Mouse (Mus musculus) right cerebral cortex, postnatal 25 days (tissue): ENCODE results near the gene Kcnj3.
"Not testable (repeated sequence)": the region's sequence is repeated elsewhere in the genome, so short reads cannot be mapped to it uniquely, and the experiment has no call there.

ENCODE experiments used
- DNase-seq: peaks from one replicate; pipeline ENCODE4 v3.0.0; 2022

Kcnj3 gene

DNA sequence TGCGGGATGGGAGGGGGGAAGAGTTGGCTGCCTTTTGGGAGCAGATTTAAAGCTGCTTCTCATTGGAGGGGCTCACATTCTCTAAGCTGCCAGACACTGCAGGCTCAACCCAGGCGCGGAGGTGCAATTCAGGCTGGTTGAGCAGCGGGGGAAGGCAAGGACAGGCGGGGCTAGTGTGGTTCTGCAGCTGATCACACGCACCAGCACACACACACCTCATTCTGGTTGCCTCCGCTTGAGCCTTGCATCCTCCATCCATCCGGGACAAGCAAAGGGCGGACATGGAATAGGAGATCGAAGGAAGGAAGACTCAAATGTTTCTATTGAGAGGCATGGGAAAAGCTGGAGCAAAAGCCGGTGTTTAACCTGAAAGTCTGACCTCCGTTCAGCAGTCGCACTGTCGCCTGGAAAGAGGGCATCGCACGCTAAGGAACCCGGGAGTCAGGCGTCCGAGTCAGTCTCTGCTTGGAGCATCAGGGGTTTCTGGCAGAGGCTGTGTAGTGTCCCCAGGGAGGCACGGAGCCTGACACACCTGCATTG, at the start of gene Kcnj3:
Gene Kcnj3, plus strand, starts transcription at position 250 of the 540 bp plus-strand sequence.
- DNase-seq: peak; percentile 81

DNA sequence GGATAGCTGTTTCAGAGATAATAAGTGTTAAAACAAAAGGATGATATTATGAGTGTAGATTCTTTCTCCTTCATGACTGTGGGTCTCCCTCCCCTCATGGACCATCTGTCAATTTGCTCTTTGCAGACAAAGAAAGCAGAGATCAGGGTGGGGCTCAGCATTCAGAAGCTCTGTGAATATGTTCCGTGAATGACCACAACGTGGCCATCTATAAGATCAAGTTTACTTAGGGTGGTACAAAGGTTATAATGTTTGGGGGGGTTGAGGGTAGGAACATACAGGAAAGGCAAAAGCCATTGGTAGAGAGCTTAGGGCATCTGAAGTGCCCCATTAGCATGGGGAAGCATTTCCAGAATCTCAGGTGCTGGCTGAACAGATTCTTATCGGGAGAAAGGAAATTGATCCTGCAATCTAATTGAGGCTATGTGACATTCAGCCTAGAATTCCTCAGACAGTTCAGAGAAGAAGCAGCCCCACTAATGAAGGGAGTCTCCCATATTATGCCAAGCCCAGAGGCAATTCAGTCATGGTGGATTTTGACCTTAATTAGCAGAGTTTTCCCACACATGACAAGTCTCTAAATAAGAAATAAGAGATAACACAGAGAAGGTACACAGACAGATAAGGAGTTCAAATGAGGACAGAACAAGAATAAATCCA, 45.3 kb upstream of the Kcnj3 start:
- no peak for DNase-seq

DNA sequence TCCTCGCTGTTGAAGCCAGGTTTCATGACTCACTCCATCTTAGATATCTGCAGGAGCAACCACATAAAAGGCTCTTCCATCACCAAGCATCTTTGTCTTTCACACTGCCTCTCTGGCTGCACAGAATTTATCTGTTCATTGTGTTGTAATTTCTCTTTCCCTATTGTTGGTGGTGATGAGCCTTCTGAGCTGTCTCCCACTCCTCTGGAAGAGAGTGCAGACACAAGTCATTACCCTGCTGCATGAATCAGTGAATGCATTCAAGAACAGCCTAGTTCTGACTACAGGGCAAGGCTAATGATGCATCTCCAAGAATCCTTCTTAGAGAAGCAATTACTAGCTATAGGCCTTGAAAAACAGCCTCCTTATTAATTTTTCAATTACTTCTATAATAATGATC, 30.5 kb upstream of the Kcnj3 start:
- DNase-seq: no peak

DNA sequence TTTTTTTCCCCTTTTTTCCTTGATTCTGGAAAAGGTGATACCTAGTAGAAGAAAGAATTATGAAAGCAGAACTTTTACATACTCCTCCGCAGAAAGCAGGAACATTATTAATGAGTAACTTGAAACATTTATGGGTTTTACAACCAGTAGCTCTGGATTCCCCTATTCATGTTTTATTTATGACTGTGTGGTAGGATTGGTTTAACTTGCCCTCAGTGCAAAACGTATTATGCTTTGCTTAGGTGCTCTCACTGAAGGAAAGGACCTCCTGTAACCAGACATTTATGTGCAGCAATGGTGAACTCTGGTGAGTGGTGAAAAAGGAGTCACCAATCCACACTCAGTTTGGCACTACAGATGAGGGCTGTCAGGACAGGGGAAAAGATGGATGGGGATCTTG, 8.1 kb upstream of the Kcnj3 start:
- no peak for DNase-seq

DNA sequence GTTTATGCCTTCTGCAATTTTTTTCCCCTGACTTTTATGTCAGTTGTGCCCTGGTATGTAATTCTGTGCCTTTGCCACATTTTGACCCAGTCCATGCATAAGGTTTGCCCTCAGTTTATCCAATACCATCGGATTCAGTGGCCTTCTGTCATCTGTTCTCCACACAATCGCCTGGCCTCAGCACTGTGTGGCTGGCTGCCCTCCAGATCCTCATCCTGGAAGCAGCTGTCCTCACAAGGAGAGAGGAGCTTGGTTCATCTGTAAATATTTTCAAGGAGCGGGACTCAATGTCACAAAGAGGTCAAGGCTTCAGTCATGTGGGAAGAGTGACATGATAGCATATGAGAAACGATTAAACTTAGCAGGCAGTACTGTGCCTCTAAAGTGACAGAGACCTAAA, 3.7 kb upstream of the Kcnj3 start:
- DNase-seq: no peak

DNA sequence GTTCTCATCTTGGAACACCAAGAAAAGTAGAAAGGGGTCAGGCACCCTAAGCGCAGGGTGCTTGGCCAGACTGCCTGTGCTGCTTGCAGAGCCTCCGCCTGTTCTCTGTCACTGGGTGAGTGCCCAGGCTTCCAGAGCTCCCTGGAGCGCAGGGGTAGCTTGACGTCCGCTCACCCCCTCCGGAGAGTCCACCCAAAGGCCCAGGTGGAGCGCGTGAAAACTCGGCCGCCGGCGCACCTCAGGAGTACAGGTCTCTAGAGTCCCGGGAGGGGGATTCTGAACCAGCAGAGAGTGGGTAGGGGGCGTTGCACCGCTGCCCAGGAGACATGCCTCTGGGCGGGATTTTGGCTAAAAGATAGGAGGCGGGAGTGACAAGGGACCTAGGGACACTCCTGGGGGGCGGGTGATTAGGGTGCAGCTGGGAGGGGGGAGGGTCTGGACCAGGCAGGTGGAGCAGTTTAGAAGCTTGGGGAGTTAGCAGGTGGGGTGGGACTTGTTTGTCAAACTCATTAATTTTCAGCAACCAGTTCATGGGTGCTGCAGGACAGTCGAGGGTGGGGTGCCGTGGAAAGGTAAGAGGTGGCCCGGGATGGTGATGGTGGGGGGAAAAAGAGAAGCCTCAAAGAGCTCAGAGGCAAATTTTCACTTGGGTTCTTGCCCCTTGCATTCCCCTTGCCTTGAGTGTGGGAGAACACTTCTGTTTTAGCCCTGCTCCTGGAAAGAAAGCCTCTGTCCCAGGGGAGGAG, 664 bp downstream of the Kcnj3 start:
- DNase-seq: peak; percentile 44

DNA sequence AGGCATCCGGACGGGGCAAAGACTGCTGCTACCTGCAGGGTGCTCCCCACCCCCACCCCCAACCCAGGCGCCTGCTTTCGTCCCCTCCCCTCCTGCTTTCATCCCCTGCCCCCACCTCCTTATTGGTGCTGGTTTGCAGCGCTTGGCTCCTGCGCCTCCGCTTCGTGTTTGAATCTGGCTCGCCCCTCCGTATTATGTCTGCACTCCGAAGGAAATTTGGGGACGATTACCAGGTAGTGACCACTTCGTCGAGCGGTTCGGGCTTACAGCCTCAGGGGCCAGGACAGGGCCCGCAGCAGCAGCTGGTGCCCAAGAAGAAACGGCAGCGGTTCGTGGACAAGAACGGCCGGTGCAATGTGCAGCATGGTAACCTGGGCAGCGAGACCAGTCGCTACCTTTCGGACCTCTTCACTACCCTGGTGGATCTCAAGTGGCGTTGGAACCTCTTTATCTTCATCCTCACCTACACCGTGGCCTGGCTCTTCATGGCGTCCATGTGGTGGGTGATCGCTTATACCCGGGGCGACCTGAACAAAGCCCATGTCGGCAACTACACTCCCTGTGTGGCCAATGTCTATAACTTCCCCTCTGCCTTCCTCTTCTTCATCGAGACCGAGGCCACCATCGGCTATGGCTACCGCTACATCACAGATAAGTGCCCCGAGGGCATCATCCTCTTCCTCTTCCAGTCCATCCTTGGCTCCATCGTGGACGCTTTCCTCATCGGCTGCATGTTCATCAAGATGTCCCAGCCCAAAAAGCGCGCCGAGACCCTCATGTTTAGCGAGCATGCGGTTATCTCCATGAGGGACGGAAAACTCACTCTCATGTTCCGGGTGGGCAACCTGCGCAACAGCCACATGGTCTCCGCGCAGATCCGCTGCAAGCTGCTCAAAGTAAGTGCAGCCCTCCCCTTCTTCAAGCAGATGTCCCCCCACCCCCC, 1.5 kb downstream of the Kcnj3 start:
- DNase-seq: peak; percentile 38

DNA sequence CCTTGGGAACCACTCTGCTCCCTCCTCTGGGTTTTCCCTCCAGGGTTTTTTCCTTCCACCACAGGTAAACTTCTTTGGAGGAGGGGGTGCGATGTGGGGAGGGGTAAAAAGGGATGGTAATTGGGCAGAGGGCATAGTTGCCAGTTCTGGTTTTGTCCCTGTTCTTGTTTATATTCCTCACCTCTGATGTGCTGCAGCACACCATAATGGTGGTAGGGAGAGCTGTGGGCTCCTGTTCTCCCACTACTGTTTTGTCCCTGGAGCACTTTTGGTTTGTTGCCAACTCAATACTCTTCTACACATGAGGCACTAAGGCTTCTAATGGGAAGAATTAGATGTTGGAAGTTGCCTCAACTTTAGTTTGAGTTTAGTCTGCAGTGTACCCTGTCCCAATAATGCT, 2.2 kb downstream of the Kcnj3 start:
- DNase-seq: no peak

DNA sequence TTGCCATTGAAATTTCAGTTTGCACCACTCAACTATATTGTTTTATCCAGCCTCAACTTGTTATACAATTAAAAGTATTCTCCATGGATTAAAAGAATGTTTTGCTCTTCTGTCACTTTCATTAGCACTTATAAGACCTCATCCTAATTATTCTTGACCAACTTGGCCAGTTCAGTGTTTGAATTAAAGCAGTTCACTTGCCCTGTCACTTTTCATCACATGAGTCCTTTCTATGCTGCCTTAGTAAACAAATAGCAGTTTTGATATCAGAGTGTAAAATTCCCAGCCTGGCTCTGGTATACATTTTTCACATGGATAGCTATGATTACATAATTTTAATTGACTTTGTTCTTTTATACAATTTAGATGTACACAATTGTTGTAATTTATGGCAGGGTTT, 3.4 kb downstream of the Kcnj3 start:
- no peak for DNase-seq

DNA sequence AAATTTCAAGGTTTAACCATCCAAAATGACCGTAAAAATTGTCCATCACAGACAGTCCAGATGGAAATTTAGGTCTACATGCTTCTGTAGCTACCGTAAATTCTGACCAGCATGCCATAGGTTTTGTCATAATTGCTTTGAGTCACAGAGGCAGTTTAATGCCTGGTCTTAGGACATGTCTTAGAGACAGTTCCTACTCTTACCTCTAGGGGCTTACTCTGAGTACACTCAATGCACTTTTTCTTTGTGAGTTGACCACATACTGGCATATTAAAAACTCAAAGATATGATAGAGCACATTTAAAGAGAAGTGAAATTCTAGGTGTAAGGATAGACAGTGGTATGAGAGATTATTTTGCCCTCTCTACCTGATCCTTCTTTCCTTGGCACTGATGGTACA, 6.2 kb downstream of the Kcnj3 start:
- no peak for DNase-seq

DNA sequence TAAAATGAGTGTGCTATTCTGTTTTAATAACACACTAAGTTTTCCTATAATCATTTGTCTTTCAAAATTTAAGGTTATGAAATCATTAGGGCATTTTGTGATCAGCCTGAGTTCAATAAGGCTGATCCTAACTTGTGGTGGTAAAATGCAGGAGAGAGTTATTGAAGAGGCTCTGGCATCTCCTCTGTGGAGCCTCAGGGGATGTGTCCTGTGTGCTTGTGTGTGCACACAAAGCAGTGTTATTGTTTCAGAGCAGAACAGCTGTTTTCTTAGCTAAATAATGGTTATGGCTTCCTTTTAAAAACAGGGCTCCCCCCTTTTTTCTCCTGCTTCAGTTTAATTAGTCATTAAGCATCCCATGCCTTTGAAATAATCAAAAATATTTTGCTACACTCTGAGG, 11.5 kb downstream of the Kcnj3 start:
- DNase-seq: no peak

DNA sequence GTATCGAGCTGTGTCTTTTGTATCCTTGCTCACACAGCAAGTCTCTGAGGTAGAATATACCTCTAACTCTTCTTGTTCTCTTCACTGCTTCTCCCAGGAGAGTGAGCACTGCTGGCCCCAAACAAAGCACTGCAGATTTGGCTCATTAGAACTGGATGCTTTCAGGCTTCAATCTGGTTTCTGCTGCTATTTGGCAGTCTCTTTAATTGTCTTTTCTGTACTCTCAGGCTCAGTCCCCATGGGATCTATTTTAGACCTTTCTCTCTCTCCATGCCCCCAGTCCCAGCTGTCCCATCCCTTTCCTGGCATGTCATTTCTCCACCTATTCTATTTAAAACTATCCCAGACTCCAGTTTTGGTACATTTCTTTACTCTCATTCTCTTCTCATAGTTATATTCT, 15.0 kb downstream of the Kcnj3 start:
- peak; percentile 30 for DNase-seq

DNA sequence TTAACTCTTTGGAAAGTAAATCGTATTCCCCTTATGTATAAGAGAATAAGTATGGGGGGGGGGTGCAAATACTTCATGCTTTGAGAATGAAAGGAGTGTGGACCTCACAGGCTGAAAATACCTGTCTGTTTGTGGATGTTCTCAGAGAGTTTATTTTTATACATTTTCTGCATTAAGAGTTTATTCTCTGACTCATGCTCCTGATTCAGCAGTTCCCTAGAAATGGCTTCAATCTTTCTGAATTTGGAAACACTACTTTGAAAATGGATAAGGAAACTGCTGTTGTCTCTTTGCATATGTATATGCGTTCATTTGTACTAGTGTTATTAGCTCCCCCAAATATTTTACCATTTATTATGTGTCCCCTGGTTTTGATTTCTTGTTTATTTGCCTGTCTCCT, 23.4 kb downstream of the Kcnj3 start:
- DNase-seq: no peak

DNA sequence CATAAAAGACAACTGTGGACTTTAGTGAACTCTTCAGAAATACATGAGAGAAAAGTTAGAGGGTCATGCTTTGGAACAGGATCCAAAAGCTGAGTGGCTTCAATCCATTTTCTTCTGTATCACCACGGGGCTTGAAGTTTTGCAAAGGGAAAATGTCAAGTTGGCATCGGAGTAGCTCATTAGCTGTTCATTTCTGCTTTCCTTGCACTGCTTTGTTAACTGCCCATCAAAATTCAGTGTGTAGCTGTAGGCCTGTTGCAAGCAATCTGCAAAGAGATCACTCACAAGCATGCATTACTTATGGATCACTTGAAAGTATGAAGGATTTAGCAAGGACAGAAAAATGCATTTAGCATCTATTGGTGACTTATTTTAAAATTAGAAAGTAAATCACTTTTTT, 33.4 kb downstream of the Kcnj3 start:
- DNase-seq: no peak

DNA sequence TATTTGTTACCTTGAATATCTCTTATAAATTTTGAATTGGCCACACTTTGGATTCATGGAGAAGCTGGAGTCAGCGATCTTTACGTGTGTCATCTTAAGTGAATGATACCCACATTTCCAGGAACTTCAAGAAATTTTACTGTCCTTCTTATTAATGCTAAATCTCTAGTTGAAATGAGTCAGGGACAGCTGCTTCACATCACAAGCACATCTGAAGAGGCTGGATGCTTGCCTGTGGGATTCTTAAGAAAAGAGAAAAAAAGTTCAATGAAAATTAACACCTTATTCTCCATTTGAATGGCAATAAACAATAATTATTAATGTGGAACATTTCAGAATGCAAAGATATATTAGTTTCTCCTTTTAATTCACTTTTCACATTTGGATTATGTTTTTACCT, 34.2 kb downstream of the Kcnj3 start:
- DNase-seq: no peak

DNA sequence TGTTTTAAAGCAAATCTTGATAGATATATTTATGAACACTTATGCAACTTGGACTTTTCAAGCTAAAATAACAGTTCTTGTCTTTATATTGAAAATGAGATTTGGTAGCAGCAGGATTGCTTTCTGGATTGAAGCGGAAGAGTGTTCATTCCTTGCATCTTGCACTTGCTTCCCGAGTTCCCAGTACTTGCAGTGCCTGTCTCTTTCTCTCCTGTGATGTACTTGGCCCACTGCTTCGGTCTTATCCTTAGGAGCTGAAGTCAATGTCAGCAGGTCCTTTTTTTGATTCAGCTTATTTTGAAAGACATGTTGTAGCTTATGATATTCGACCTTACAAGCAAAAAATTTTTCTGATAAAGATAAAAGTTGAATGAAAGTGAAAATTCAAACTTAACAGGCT, 43.7 kb downstream of the Kcnj3 start:
- no peak for DNase-seq

DNA sequence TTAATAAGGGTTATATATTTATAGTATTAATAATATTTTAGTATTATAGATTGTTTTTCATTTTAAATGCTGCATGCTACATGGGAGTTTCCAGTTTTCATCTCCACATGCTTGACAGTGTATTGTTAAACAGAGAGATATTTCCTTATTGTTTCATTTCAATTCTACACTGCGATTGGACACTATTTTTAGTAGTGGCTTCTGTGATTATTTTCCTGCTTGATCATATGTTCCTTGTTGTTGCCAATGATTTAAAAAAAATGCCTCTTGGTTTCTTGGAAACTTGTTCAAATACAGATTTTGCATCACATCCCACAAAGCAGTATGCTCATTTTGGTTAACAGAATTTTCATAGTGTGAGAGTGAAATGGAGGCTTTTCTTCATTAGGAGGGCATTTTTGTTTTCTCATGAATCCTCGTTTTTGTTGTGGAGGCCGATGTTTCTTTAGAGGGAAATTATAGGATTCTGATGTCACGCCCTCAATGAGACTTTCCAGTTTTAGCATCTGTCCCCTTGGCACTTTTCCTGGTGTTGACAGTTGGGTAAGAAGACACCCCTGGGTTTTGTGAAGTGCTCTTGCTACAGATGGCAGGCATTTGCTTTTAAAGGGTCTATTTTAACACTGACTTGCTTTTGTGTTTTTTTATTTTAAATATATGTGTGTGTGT, 44.3 kb downstream of the Kcnj3 start:
- no peak for DNase-seq

DNA sequence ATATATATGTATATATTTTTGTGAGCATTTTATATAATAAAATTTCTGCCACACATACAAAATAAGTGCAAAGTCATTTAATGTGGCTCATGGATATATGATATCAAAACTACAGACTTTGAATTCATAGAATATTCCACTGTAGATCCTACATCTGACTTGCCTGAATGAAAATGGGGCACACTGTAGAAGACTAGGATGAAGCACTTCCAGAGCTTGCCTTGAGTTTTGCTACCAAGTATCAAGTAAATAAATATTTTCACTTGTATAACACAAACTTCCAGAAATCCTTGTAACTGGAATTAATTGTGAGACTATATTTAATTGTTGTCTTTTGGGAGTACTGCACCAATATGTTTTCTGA, 44.8 kb downstream of the Kcnj3 start:
- no peak for DNase-seq

DNA sequence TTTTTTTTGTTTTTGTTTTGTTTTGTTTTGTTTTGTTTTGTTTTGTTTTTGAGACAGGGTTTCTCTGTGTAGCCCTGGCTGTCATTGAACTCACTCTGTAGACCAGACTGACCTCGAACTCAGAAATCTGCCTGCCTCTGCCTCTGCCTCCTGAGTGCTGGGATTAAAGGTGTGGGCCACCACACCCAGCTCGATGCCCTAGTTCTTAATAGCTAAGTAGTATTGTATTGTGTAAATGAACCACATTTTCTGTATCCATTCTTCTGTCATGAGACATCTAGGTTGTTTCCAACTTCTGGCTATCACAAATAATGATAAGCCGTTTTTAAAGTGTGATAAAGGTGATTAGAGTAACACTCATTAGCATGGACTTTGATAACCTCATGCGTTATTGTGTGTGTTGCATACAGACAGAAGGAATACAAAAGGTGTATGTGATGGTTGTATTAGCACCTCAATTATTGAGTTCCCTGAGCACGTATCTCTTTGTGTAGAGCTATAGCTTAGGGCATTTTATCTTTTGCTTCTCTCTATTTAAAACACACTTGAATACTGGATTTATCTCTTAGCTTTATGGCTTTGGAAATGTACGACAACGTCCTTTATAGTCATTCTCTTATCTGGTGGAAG, 49.8 kb downstream of the Kcnj3 start:
- DNase-seq: not testable (repeated sequence)

DNA sequence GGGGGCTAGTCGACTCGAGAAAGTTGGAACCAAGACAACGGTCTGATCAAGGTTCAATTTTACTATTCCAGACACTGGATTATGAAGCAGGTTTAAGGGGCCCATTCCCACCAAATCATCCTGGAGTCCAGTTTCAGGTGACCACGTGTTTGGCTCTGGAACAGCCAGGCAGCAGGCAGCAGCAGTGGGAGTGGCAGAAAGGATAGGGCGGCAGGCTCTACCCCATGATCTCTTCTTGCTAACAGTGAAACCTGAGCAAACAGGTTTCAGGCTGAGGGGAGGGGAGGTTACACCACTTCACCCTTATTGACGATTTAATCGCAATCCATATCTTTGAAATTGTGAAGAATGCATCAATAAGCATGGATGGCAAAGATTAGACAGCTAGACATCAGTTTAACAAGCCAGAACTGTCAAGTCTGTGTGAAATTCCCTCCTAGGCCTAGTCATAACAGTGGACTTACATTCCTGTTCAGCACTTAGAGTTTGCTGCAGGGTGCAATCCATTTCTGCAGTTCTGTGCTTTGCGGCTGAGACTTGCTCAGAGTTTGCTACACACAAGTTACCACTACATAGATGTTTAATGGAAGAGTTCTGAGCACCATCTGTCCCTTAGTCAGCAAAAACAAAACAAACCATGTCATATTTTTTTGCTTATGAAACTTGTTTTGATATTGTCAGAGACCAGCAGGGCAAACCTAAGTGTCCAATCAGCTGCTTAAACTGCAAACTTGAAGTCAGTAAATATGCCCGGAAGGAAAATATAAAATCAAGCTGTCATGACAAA, 67.8 kb downstream of the Kcnj3 start:
- no peak for DNase-seq

DNA sequence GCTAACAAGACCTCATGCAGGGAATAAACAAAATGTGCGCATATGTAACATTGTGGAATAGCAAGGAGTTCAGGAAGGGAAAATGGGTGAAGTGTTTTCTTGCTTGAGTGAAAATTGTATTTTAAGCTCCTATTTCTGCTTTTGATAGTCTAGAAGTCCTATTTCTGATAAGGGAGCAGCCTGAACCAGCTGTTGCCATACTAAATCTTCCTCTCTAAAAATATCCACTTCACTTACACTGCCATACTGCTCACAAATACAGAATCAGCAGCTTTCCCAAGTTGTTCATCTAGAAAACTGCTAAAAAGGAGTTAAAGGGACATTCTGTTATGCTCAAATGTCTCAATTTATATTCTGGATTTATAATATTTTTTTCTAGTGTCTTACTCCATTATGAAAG, 69.9 kb downstream of the Kcnj3 start:
- no peak for DNase-seq

DNA sequence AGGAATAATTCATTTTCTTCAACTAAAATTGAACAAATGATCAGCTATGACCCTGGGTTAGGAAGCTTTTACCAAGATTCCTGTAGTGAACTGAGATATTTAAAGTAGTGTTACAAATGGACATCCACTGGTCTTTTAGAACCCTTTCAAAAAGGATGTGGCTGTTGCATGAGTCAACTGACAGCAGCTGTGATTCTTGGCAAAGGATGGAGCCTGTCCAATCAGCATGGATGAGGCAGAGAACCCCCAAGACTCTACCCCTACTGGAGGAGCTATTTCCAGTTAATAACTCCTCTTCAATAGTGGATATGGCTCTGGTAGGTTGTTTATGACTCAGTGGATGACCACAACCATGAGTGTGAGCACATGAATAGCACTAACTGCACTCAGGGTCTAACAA, 81.5 kb downstream of the Kcnj3 start:
- DNase-seq: no peak
